Mouse (Mus musculus): ENCODE data around the gene Pram1.

DNA sequence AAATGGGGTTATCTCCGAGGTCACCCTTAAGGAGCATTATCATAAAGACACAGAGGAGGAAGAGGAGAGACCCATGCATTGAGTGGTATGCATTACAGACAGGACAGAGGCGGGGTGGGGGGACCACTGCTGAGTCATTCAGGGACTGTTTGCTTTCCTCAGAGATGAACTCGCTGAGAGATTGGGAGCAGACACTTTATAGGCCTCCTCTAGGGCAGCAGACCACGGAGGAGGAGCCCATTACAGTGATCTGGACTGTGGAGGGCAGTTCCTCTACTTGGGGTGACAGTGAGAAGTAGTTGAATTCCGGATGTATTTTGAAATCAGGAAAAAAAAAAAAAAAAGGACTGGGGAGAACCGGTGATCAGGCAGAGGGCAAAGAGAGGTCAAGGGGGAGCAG, 1.9 kb downstream of the Pram1 start:
- TF ChIP-seq GATA1 (IDR thresholded peaks at IDR 0.05; ENCODE audit: borderline replicate concordance, low read length), result no peak
- no peak for TF ChIP-seq FLI1 (IDR thresholded peaks at IDR 0.05; ENCODE audit: low read length)

Data from megakaryocyte, embryonic 14.5 days (primary cell).